Mouse (Mus musculus) c-Kit-positive CD71-positive TER-119-negative erythroid progenitor cells, embryonic 14.5 days (primary cell): ENCODE results near the gene Cep70.

Experiments used
- DNase-seq: peaks from one replicate; pipeline ENCODE4 v3.0.0-alpha.2; 2013; ENCODE audit warnings: low read depth

Cep70 gene

GRCm38 (mm10) chr9:99319343-99319951 lies 76.3 kb downstream of the Cep70 start:
- no peak for DNase-seq

- DNase-seq, result no peak
Observed at GRCm38 (mm10) chr9:99320006-99320405, 76.8 kb downstream of the Cep70 start.

- DNase-seq, result no peak
Observed at GRCm38 (mm10) chr9:99325208-99325929, 82.2 kb downstream of the Cep70 start.

- DNase-seq, result no peak
Observed at GRCm38 (mm10) chr9:99325961-99326360, 82.8 kb downstream of the Cep70 start.

- DNase-seq, result no peak
Observed at GRCm38 (mm10) chr9:99326881-99327280, 83.7 kb downstream of the Cep70 start.

- no peak for DNase-seq
Observed at GRCm38 (mm10) chr9:99336538-99336937, 93.4 kb downstream of the Cep70 start.

GRCm38 (mm10) chr9:99338293-99338692 lies 95.1 kb downstream of the Cep70 start:
- no peak for DNase-seq

- DNase-seq, result no peak
Observed at GRCm38 (mm10) chr9:99339182-99339581, 96.0 kb downstream of the Cep70 start.

GRCm38 (mm10) chr9:99340126-99340525 lies 97.0 kb downstream of the Cep70 start:
- no peak for DNase-seq

GRCm38 (mm10) chr9:99341600-99341999 lies 98.4 kb downstream of the Cep70 start:
- no peak for DNase-seq

GRCm38 (mm10) chr9:99345351-99345792 lies 102.2 kb downstream of the Cep70 start:
- DNase-seq, result peak; percentile 7
